Mouse (Mus musculus): ENCODE results near the gene Fkbp8. TPM values are rescaled to one million over a fixed set of nuclear protein-coding genes. Genes with fewer than 3 reads are reported as not detected.

The Fkbp8 gene
- 100 to 1,000 TPM in 1 of 2 experiments, 10 to 100 TPM in 1; 99.3 to 107 TPM for total RNA-seq (2021)
- long read RNA-seq, experiment 1, transcript Fkbp8-204 (9 exons, 1,799 nt) = minor isoform, 12 of 169 reads
- long read RNA-seq, experiment 1, transcript Fkbp8-201 (9 exons, 1,698 nt) = major isoform, 87 of 169 reads
- long read RNA-seq, experiment 1, transcript Fkbp8-202 (9 exons, 1,720 nt) = minor isoform, 20 of 169 reads
- long read RNA-seq, experiment 1, partial matches to known transcripts = 35 of 169 reads
- long read RNA-seq, experiment 1, other reads (novel, unspliced or antisense) = 15 of 169 reads
- long read RNA-seq, experiment 2, transcript Fkbp8-201 (9 exons, 1,698 nt) = major isoform, 148 of 255 reads
- long read RNA-seq, experiment 2, transcript Fkbp8-204 (9 exons, 1,799 nt) = minor isoform, 14 of 255 reads
- long read RNA-seq, experiment 2, transcript Fkbp8-202 (9 exons, 1,720 nt) = minor isoform, 23 of 255 reads
- long read RNA-seq, experiment 2, partial matches to known transcripts = 18 of 255 reads
- long read RNA-seq, experiment 2, other reads (novel, unspliced or antisense) = 52 of 255 reads

DNA sequence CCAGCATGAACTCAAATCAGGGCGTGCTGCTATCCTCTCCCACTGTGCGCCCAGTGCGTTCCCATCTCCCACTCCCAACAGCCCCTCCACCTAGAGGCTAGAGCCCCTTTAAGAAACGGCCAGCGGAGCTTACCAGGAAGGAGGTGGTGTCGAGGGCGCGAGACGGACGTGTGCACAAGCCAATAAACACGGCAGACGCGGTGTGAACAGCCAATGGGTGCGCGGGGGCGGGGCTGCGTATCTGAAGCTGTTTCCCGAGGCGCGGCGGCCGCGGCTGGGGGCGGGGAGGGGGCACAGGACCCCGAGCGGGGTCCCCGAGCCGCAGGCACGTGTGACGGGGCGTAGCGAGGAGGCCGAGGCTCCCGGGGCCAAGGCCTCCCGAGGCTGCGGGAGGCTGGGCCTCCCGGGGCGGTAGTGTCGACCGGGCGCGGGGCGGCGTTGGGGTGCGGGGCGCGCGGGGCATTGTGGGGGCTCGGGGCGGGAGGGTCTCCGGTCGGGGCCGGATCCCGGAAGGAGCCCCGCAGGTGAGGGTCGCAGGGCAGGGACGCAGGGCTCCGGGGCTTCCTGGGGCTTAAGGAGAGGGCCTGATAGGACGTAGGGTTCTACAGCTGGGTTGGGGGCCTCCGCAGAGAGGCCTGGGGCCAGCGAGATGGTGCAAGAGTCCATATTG, at the start of gene Fkbp8, which contains the start of gene Kxd1:
TSS of gene Fkbp8 (plus strand) at position 213 of the 670 bp plus-strand sequence.
TSS of gene Kxd1 (minus strand) at position 445 of the 670 bp plus-strand sequence.
- intact Hi-C loops (cut with DNase I) = no loop called here

GRCm38 (mm10) chr8:70481908-70482307, 45.6 kb upstream of the Fkbp8 start:
- no peak for DNase-seq
- intact Hi-C loops (cut with DNase I) = no loop called here

More for the DNA sequence above, at the start of gene Fkbp8, which contains the start of gene Kxd1:
- DNase-seq = peak; percentile 95 to 100

DNA sequence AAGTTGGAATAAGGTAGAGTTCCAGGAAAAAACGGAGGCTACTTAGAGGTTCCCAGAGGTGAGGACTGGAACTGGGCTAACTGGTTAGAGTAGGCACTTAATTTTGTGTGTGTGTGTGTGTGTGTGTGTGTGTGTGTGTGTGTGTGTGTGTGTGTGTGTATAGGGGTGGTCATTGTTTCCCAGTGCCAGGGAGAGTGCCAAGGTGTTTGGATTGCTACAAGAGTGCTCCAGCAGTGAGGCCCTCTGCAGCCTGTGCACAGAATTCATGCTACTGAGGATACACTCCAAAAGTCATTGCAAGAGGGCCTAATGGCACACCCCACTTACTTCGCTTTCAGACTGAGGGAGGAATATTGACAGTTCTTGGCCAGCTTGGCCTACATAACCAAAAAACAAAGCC, 44.6 kb upstream of the Fkbp8 start:
- no peak for DNase-seq
- intact Hi-C loops (cut with DNase I) = no loop called here

GRCm38 (mm10) chr8:70486191-70486681, 41.3 kb upstream of the Fkbp8 start:
- intact Hi-C loops (cut with DNase I) = no loop called here
- DNase-seq = no peak

- intact Hi-C loops (cut with DNase I) = no loop called here
- no peak for DNase-seq
These were observed 40.5 kb upstream of the Fkbp8 start, which contains the start of gene Tmem59l for GRCm38 (mm10) chr8:70486941-70487520. Tmem59l (minus strand) TSS chr8:70487358.

- no peak for DNase-seq
- intact Hi-C loops (cut with DNase I) = no loop called here
These were observed 39.3 kb upstream of the Fkbp8 start for GRCm38 (mm10) chr8:70487993-70488796.

DNA sequence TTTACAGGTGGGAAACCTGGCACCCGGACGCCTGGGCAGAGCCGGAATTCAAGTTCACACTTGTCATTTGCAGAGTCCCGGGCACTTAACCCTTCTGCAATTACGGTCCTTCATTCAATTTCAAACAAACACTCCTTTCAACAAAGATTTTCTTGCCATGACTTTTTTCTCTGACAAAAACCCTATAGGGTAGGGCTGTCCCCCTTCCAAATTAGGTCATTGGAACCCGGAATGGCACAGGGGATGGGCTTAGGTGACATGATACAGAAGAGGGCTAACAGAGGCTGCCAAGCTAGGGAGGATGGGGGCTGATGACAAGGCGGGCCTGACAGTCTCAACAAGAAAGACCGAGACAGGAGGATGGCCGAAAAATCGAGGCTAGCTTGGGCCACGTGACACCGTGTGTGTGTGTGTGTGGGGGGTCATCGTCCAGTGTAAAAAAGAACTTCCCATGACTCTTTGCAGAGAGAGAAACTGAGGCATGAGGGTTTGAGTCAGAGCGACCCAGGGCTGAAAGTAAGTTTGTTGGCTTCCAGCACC, 38.5 kb upstream of the Fkbp8 start:
- no peak for DNase-seq
- intact Hi-C loops (cut with DNase I) = no loop called here

DNA sequence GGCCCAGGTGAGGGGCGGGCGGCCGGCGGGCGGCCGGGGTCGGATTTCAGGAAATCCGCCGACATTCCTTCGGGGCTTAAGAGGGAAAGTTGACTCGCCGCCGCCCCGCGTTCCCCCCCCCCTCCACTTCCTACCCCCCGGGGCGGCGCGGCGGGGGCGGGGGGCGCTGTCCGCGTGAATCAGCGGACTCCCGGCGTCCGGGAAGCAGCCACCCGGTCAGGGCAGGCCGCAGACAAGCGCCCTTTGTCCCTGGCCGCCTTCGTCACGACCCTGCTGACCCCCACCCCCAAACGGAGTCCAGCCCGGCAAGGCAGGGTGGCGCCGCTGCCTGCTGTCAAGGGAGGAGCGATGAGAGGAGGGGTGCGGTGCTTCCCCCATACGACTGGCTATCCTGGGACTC, 37.9 kb upstream of the Fkbp8 start:
- intact Hi-C loops (cut with DNase I) = no loop called here
- no peak for DNase-seq

DNA sequence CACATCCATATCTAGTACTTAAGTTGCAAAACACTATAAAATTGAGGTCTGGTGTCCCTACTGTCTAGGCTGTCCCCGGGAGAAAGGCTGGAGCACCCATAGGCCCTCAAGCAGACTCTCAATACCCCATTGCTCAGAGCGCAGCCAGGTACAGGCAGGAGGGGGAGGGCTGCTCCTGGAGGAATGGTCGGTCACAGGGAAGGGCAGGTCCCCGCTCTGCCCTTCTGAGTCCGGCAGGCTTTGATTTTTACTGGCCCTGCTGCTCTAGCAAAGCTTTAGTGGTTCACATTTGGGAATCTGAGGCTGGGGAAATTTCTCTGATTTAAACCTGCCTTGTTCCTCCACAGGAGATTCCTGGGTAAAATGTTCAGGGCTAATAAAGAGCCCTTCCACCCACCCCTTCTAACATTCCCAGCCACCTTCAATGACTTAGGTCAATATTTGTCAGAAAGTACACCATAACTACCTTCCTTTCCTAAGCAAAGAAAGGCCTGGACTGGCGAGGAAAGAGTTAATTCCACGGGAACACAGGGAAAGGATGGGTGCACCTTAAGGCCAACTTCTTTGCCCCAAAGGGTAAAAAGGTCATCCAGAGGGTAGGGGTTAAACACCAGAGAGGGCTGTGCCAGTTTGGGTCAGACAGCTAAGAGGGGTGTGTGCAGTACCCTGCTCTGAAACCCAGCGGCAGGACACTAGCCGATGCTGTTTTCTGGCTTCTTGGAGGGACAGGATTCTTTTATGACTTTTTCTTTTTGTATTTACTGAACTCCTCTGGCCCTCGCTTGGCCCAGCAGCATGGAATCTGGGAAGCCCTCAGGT, 37.3 kb upstream of the Fkbp8 start:
- no peak for DNase-seq
- intact Hi-C loops (cut with DNase I) = no loop called here

DNA sequence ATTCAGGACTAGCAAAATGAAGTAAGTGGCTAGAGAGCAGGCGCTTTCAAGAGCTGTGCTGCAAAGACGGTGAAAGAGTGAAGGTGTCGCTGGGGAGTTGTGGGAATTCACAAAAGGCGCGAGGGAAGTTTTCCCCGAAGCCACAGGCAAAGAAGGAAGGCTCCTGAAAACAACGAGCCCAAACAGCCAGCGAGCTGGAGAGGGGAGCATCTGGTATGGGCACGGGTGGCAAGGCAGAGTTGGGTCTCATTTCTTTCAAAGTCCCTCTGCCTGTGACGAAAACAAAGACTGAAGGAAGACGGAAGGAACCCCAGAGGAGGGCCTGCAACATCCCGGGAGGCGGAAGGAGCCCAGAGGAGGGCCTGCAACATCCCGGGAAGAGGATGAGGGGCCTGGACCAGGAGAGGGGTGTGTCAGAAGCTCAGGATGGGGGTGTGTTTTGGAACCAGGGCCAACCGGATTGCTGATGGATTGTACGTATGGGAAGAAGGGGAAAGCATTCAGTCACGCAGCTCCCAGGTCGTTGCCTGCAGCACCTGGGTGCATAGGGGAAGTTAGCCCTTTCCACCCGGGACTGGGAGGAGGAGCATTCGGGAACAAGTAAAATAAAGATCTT, 36.5 kb upstream of the Fkbp8 start:
- DNase-seq = no peak
- intact Hi-C loops (cut with DNase I) = no loop called here

DNA sequence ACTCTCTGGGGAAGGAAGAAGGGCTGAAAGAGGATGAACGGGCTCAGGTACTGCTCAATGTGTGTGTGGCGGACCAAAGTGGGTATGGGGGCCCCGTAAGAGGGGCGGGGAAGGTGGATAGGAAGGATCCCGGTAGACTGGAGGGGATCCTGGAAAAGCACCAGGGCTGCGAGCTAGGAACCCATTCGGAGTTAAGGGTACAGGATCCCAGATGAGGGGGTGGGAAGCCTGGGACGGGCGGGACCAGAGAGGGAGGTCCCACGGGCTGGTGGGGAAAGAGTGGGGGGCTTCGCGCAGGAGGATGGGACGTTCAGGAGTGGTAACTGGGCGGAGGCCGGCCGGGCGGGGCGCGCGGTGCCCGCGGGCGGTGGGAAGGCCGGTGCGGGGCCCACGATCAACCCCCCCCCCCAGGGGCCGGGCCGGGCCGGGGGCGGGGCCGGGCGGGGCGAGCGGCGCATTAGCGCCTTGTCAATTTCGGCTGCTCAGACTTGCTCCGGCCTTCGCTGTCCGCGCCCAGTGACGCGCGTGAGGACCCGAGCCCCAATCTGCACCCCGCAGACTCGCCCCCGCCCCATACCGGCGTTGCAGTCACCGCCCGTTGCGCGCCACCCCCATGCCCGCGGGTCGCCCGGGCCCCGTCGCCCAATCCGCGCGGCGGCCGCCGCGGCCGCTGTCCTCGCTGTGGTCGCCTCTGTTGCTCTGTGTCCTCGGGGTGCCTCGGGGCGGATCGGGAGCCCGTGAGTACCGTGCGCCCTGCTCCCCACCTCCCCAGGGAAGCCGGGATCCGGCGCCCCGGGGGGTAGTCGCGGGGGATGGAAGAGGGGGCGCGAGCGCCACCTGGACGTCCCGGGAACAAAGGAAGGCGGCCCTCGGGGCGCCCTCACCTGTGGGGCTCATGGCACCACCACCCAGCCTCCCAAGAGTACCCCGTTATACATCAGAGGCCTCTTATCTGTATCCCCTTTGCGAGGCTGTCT, 34.6 kb upstream of the Fkbp8 start, which contains the start of gene Crlf1:
TSS of gene Crlf1 (plus strand) at position 495 of the 977 bp plus-strand sequence.
- no peak for DNase-seq
- intact Hi-C loops (cut with DNase I) = no loop called here

DNA sequence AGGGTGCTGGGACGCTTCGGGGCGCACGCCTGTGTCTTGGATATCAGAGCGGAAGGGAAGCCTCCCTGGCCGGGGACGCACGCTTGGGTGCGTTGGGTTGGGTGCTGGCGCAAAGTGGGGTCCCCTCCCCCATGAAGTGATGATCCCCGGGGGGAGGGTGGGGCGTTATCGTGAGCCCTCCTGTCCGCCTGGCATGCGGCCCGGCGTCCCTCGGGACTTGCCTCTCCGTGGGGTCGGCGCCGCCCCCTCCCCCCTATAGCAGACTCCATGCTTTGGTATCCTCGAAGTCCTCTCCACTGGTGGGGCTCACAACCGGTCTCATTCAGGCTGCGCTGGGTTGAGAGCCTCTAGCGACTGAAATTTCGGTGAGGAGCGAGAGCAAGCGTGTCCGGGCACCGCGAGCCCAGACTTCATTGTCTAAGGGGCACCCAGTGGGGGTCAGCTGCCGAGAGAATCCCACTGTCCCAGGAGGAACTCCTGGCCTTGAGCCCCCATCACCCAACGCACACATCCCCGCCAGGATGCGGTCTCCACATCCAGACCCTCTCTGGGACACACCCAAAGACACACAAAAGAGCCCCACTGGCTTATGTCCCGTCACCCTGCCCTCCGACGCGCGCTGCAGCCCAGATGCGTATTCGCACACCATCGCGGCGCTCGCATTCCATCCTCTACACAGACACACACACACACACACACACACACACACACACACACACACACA, 33.7 kb upstream of the Fkbp8 start:
- intact Hi-C loops (cut with DNase I) = no loop called here
- no peak for DNase-seq

DNA sequence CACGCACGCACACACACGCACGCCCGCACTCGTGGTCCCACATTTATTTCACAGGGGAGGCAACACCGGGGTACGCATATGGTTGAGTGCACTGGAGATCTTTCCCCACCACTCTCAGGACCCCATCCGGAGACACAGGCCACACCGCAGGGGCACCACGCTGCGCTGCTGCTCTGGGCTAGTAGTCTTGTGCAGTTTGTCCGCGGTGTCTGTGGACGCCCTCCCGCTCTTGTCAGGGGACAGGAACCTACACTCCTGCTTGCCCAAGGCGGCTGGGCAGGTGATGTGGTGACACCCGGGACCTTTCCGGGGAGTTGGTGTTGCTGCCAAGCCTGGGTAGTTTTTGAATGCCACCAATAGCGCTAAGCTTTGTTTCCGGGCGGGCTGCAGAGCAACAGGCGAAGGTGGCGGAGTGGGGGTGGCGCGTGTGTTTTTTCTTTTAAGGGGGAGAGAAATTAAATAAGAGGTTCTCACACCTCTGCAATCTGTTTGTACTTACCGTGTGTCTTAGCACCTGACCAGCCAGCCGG, 33.0 kb upstream of the Fkbp8 start:
- intact Hi-C loops (cut with DNase I) = no loop called here
- DNase-seq = no peak

- intact Hi-C loops (cut with DNase I) = no loop called here
- DNase-seq = no peak
These were observed 32.3 kb upstream of the Fkbp8 start for GRCm38 (mm10) chr8:70495001-70495770.

DNA sequence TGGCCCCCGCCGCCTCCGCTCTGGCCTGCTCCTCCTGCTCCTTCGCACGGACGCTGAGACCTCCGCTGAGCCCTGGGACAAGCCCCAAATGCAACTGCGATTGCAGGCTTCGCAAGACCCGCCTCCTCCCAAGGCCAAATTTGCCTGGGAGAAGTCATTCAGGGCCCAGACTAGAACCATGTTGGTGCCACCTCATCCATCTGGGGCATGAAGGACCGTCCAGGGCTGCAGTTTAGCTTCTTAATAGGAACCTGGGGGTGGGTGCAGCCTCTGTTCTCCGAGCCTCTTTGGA, 31.8 kb upstream of the Fkbp8 start:
- no peak for DNase-seq
- intact Hi-C loops (cut with DNase I) = no loop called here
